Mouse (Mus musculus) midbrain, embryonic 11.5 days (tissue): ENCODE data around the gene Ccno. TPM values are rescaled to one million over a fixed set of nuclear protein-coding genes. Genes with fewer than 3 reads are reported as not detected.

Experiments used
- microRNA counts: library from miRNA; unstranded; fragments of <30 nt; microRNA quantifications from one replicate; lab custom pipeline; 2015
- microRNA-seq: library from miRNA; unstranded; fragments of <30 nt; microRNA quantifications from one replicate; pipeline ENCODE4, GENCODE M21; 2017
- polyA plus RNA-seq: library from polyadenylated mRNA; unstranded; fragments of >200 nt; fragmentation: Nextera tagmentation; extraction: Ambion mirVana; gene quantifications from 2 replicates; pipeline ENCODE4 v1.2.1, GENCODE M21; 2014

Ccno gene
- polyA plus RNA-seq, 1 experiment from 2014 or later: 0.68 TPM

MicroRNAs encoded within 50 kb of the gene (microRNA counts, 519-probe panel; counts per million panel counts)
- microRNA mmu-miR-449a (lab: Ali Mortazavi, UCI): not detected
- not detected for microRNA mmu-miR-449b (lab: Ali Mortazavi, UCI)
- not detected for microRNA mmu-miR-449c (lab: Ali Mortazavi, UCI)

Small RNAs within 50 kb of the gene (microRNA-seq; reads per million reads assigned to microRNA genes)
- gene Mir449a (459 reads per million, percentile 70 among the genes with 10 or more reads in this experiment), gene Mir449b (not detected), gene Mir449c (0.76 reads per million)

Other genes starting within 250 kb of the Ccno start
- 19.1 and 20.1 TPM in 2 replicates for gene Plpp1, start 187.0 kb upstream of the Ccno start, polyA plus RNA-seq
- 104 and 115 TPM in 2 replicates for gene Mtrex, start 60.4 kb upstream of the Ccno start, polyA plus RNA-seq
- gene Dhx29, start 60.3 kb upstream of the Ccno start, polyA plus RNA-seq: 32.1 and 36.8 TPM in 2 replicates
- gene Mcidas, start 6.0 kb downstream of the Ccno start, polyA plus RNA-seq: 0.12 TPM in 2 replicates
- not detected in 2 replicates for gene Cdc20b, start 47.3 kb downstream of the Ccno start, polyA plus RNA-seq
- gene Gpx8, start 58.6 kb downstream of the Ccno start, polyA plus RNA-seq: 117 and 123 TPM in 2 replicates
- gene Gzma, start 113.2 kb downstream of the Ccno start, polyA plus RNA-seq: not detected in 2 replicates
- gene Esm1, start 221.9 kb downstream of the Ccno start, polyA plus RNA-seq: 0.86 and 0.97 TPM in 2 replicates
- gene Gzmk, start 238.1 kb downstream of the Ccno start, polyA plus RNA-seq: not detected in 2 replicates